Mouse (Mus musculus): Measurements from ENCODE around the gene Pitpnc1.

- TF ChIP-seq CTCF (conservative IDR thresholded peaks at IDR 0.05; ENCODE audit: insufficient read depth, insufficient read length, low read depth, low read length) (peak; percentile 57), POLR2A (IDR thresholded peaks at IDR 0.05; ENCODE audit: low read depth, low read length) (no peak)
These were observed 215.3 kb downstream of the Pitpnc1 start for GRCm38 (mm10) chr11:107255185-107255584.
